Mouse (Mus musculus) embryonic facial prominence, embryonic 15.5 days (tissue): Measurements from ENCODE around the gene Snw1. TPM values are rescaled to one million over a fixed set of nuclear protein-coding genes. Genes with fewer than 3 reads are reported as not detected.
A peak's percentile ranks its signal among the peaks of the same experiment; 100 is the strongest.
"Not testable (repeated sequence)": the region's sequence is repeated elsewhere in the genome, so short reads cannot be mapped to it uniquely, and the experiment has no call there.

Experiments
- ATAC-seq: fragments of 200-750 bp; cut with Nextera tagmentation; 2 replicates; pipeline ENCODE4 v1.8.0; 2017; ENCODE audit warnings: low read depth, moderate TSS enrichment; ENCODE audit not compliant: insufficient number of reproducible peaks, low FRiP score, low TSS enrichment
- H3K27ac ChIP-seq: fragments of 300-500 bp; sonication (generic); replicated peaks from 2 replicates; pipeline ENCODE4 v1.5.1; 2015; ENCODE audit warnings: mild to moderate bottlenecking, inconsistent platforms
- H3K27me3 ChIP-seq: fragments of 300-500 bp; sonication (generic); 2 replicates; pipeline ENCODE4 v1.6.1; 2015; ENCODE audit warnings: inconsistent platforms
- H3K36me3 ChIP-seq: fragments of 300-500 bp; sonication (generic); 2 replicates; pipeline ENCODE4 v1.6.1; 2015; ENCODE audit warnings: mild to moderate bottlenecking, inconsistent platforms
- H3K4me1 ChIP-seq: fragments of 300-500 bp; sonication (generic); 2 replicates; pipeline ENCODE4 v1.6.1; 2015; ENCODE audit warnings: inconsistent platforms
- H3K4me2 ChIP-seq: fragments of 300-500 bp; sonication (generic); replicated peaks from 2 replicates; pipeline ENCODE4 v1.6.1; 2015; ENCODE audit warnings: mild to moderate bottlenecking, inconsistent platforms
- H3K4me3 ChIP-seq: fragments of 300-500 bp; sonication (generic); replicated peaks from 2 replicates; pipeline ENCODE4 v1.5.1; 2015; ENCODE audit warnings: mild to moderate bottlenecking, inconsistent platforms
- H3K9ac ChIP-seq: fragments of 300-500 bp; sonication (generic); 2 replicates; pipeline ENCODE4 v1.6.1; 2015; ENCODE audit warnings: inconsistent platforms
- H3K9me3 ChIP-seq: fragments of 300-500 bp; sonication (generic); replicated peaks from 2 replicates; pipeline ENCODE4 v1.6.1; 2016; ENCODE audit warnings: inconsistent platforms
- WGBS: fragments of 180-500 bp; shearing (Covaris S2); methylation state at CpG from one replicate; pipeline ENCODE4 v1.1.7; 2015; 5-methylcytosine and 5-hydroxymethylcytosine counted together
- polyA plus RNA-seq: library from polyadenylated mRNA; unstranded; fragments of >200 nt; fragmentation: Nextera tagmentation; extraction: Ambion mirVana; gene quantifications from 2 replicates; pipeline ENCODE4 v1.2.1, GENCODE M21; 2015

The Snw1 gene
- polyA plus RNA-seq: 113 and 121 TPM in 2 replicates

DNA sequence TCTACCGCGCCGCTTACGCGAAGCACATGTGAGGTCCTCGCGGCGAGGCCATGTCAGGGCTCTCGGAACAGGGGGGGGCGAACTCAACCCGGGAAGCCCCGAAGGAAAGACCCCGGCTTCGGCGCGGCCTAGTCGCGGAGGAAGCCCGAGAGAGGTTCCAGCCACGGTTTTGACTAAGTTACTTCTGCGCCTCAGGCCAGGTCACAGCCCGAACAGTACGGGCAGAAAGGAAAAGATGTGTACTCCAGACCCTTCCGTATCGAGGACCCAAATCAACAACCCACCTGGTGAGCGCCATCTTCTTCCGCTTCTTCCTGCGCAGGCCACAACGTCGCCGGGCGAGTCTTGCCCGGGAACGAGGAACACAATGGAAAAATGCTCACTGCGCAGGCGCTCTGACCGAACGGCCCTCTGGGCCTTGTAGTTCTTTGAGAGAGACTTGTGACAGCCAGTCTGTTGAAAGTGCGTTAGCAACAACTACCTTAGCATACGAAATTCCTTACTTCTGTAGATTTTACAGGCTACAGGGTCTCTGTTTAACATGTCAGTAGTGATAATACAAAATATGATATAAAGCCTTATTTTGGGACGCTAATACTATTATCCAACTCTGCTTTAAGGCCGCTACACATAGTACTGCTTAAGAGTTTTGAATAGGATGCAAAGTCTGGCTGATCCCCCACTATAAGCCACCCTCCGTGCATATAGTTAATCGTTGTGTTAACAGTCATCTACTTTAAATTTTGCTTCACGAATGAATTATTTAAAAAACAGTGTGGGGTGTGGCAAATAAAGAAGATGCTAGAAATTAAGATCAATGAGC lies at the start of gene Snw1:
TSS of gene Snw1 (minus strand) at position 311 of the 823 bp plus-strand sequence.
- Histone ChIP-seq H3K9me3 (no peaks in the 10 kb centered on the region), H3K27me3 (no peaks in the 10 kb centered on the region), H3K4me2 (peak within 1 kb of the TSS; percentile 56), H3K4me3 (peak within 1 kb of the TSS; percentile 84), H3K9ac (peak within 1 kb of the TSS; percentile 79), H3K27ac (peak within 1 kb of the TSS; percentile 89), H3K36me3 (peaks cover 13% of the 10 kb centered on the region; the same call in 1 of the 2 replicates), H3K4me1 (peaks cover 12% of the 10 kb centered on the region)
- WGBS: 3% methylated on average over 45 of the region's 45 CpGs
- ATAC-seq: peak; percentile 94

DNA sequence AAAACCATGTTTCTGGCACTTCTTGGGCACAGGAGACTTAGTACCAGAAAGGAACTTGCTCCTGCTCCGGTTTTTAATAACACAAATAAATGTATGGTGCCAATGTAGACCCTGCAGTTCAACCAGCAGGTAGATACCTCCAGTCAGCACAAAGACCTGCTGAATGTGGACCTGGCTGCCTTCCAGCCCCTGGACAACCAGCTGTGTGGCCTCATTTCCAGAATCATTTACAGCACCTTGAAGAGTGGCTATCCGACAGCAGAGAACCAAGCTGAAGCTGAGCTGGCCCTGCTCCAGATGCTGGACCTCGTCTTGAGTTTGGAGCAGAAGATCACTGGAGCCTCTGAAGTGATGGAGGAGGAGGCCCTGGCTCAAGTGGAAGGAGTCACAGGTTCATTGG lies 47.5 kb upstream of the Snw1 start:
- not testable (repeated sequence) for H3K27me3 ChIP-seq, H3K9me3 ChIP-seq, H3K27ac ChIP-seq, H3K9ac ChIP-seq, H3K4me3 ChIP-seq, H3K4me1 ChIP-seq, ATAC-seq, H3K36me3 ChIP-seq, H3K4me2 ChIP-seq
- WGBS: 71% methylated on average over 3 of the region's 3 CpGs

DNA sequence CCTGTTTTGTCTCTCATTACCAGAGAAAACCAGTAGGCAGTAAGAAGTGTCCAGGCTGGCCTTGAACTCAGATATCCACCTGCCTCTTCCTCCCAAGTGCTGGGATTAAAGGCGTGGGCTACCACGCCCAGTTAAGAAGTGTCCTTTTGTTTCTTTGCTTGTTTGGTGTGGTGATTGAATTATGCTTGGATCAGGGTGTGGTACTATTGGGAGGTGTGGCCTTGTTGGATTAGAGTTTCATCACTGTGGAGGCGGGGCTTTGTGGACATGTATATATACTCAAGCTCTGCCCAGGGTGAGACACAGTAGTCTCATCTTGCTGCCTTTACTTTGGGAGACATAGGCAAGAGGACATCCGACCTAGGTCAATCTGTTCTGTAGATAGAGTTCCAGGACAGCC lies 41.9 kb upstream of the Snw1 start, which contains the start of gene Gm8300:
TSS of gene Gm8300 (plus strand) at position 301 of the 400 bp plus-strand sequence.
- H3K27me3 ChIP-seq, H3K4me1 ChIP-seq, H3K9ac ChIP-seq, H3K27ac ChIP-seq, H3K4me2 ChIP-seq, ATAC-seq, H3K9me3 ChIP-seq, H3K4me3 ChIP-seq, H3K36me3 ChIP-seq: not testable (repeated sequence)
- 85% methylated on average over 4 of the region's 4 CpGs for WGBS

DNA sequence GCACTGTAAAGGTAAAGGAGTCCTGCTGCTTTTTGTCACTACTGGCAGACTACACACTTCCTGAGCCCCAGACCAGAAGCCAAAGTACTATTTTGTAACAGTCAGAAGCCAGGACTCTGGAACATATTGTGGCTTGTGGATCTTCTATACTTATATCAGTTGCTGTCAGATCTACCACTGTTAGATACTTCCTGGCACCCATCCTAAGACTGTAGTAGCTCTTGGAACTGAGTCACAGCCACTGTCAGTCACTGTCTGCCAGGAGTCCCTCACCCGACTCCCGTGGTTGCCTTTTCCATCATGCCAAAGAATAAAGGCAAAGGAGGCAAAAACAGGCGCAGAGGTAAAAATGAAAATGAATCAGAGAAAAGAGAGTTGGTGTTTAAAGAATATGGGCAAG lies 22.3 kb upstream of the Snw1 start, which contains the start of gene Gm5788:
TSS of gene Gm5788 (plus strand) at position 301 of the 400 bp plus-strand sequence.
- H3K27ac ChIP-seq, H3K9me3 ChIP-seq, H3K4me1 ChIP-seq, H3K4me3 ChIP-seq, H3K27me3 ChIP-seq, H3K4me2 ChIP-seq, H3K9ac ChIP-seq, H3K36me3 ChIP-seq, ATAC-seq: not testable (repeated sequence)
- WGBS: 84% methylated on average over 3 of the region's 3 CpGs

DNA sequence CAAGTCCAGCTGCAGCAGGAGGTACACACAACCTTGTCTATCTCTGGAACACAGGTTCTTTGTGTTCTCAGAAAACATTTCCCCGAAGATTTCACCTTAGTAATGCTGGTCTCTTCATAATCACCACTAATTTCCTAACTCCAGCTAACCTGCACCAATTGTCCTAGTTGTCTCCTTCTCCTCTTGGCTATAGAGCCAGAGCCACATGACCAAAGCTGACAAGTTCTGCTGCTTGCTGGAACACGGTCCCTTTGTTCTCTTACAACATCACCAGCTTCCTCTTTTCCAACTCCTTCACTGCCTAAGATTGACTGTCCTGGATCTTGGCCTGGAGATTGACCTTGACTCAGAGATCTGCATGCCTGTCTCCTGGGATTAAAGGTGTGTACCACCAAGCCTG lies 16.6 kb upstream of the Snw1 start:
- WGBS: 51% methylated on average over 2 of the region's 2 CpGs
- not testable (repeated sequence) for H3K9me3 ChIP-seq, H3K9ac ChIP-seq, H3K4me2 ChIP-seq, H3K27me3 ChIP-seq, ATAC-seq, H3K27ac ChIP-seq, H3K4me3 ChIP-seq, H3K4me1 ChIP-seq, H3K36me3 ChIP-seq

- not testable (repeated sequence) for H3K9ac ChIP-seq, H3K9me3 ChIP-seq, H3K36me3 ChIP-seq, H3K27ac ChIP-seq, H3K27me3 ChIP-seq, H3K4me1 ChIP-seq, H3K4me2 ChIP-seq, ATAC-seq, H3K4me3 ChIP-seq
- 83% methylated on average over 5 of the region's 5 CpGs for WGBS
Observed at GRCm38 (mm10) chr12:87482482-87482881, 10.4 kb upstream of the Snw1 start.

GRCm38 (mm10) chr12:87474756-87475155 lies 2.7 kb upstream of the Snw1 start:
- Histone ChIP-seq H3K36me3 (no peaks in the 10 kb centered on the region), H3K9me3 (no peaks in the 10 kb centered on the region), H3K4me1 (peaks cover 12% of the 10 kb centered on the region), H3K9ac (no peak overlapping the region), H3K4me3 (no peak overlapping the region), H3K27ac (no peak overlapping the region), H3K27me3 (no peaks in the 10 kb centered on the region), H3K4me2 (no peak overlapping the region)
- ATAC-seq: no peak
- 69% methylated on average over 3 of the region's 3 CpGs for WGBS

DNA sequence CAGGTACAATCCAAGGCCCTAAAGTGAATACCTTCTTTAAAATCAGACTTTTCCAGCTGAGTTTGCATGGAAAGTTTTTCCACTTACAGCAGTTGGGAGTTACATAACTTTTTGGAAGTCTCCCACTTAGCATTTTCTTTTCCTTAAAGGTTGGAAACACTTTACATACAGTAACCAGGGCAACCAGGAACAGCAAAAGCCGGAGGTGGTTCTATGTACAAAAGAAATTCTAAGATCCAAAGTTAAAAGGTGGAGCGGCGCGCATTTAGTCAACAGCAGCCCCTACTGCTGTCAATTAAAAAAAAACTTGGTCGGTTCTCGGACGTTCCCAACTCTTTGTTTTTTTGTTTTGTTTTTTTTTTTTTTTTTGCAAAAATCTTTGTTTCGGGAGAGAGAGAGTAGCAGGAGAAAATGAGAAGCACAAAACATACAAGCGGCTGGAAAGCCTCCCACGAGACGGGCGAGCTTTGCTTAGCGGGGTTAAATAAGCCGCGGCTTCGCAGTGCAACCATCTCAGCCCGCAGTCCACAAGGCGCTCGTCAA lies 582 bp downstream of the Snw1 start:
- Histone ChIP-seq H3K4me3 (peak overlapping the region; percentile 84), H3K4me2 (peak overlapping the region; percentile 56), H3K27ac (peak overlapping the region; percentile 89), H3K9me3 (no peaks in the 10 kb centered on the region), H3K27me3 (no peaks in the 10 kb centered on the region), H3K36me3 (peaks cover 20% of the 10 kb centered on the region; the same call in 1 of the 2 replicates), H3K9ac (peak overlapping the region; percentile 79), H3K4me1 (peaks cover 12% of the 10 kb centered on the region)
- WGBS: under 1% methylated on average over 19 of the region's 19 CpGs
- ATAC-seq: no peak

DNA sequence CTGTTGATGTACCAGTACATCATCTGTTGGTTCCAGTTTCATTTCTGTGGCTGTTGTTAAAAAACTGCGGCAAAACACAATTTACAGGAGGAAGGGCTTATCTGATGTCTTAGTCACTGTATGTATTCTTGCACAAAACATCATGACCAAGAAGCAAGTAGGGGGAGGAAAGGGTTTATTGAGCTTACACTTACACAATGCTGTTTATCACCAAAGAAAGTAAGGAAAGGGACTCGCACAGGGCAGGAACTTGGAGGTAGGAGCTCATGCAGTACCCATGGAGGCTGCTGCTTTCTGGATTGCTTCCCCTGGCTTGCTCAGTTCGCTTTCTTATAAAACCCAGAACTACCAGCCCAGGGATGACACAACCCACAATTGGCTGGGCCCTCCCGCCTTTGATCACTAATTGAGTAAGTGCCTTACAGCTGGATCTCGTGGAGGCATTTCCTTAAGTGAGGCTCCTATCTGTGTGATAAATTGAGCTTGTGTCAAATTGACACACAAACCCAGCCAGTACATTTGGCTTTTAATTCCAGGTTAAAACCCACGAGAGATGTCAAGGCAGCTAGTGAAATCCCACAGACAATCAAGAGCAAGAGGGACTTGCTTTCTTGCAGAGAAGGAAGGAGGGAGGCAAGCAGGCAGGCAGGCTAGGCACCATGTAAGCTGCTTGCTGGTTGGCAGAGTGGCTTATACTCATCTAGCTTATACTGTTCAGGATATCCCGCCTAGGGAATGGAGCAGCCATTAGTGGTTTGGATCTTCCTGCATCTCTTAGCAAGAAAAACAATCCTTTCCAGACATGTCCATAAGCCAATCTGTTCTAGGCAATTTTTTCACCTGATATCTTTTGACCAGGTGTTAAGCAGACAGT lies 1.6 kb downstream of the Snw1 start:
- no peaks in the 10 kb centered on the region for H3K27me3 ChIP-seq
- H3K4me2 ChIP-seq: peak overlapping the region; percentile 56
- peaks cover 20% of the 10 kb centered on the region; the same call in 1 of the 2 replicates for H3K36me3 ChIP-seq
- no peak overlapping the region for H3K9ac ChIP-seq
- no peak overlapping the region; the same call in 1 of the 2 replicates for H3K27ac ChIP-seq
- peak overlapping the region; percentile 84 for H3K4me3 ChIP-seq
- H3K4me1 ChIP-seq: peaks cover 12% of the 10 kb centered on the region
- 43% methylated on average over 7 of the region's 7 CpGs for WGBS
- ATAC-seq: no peak
- H3K9me3 ChIP-seq: no peaks in the 10 kb centered on the region

- H3K4me1 ChIP-seq: no peaks in the 10 kb centered on the region
- WGBS: 85% methylated on average over 6 of the region's 6 CpGs
- peaks cover 70% of the 10 kb centered on the region for H3K36me3 ChIP-seq
- H3K27me3 ChIP-seq: no peaks in the 10 kb centered on the region
- H3K9me3 ChIP-seq: no peaks in the 10 kb centered on the region
- no peak overlapping the region for H3K4me2 ChIP-seq
- no peak overlapping the region for H3K27ac ChIP-seq
- H3K4me3 ChIP-seq: no peak overlapping the region
- ATAC-seq: no peak
- H3K9ac ChIP-seq: no peak overlapping the region
Observed at GRCm38 (mm10) chr12:87464678-87465297, 7.3 kb downstream of the Snw1 start.

DNA sequence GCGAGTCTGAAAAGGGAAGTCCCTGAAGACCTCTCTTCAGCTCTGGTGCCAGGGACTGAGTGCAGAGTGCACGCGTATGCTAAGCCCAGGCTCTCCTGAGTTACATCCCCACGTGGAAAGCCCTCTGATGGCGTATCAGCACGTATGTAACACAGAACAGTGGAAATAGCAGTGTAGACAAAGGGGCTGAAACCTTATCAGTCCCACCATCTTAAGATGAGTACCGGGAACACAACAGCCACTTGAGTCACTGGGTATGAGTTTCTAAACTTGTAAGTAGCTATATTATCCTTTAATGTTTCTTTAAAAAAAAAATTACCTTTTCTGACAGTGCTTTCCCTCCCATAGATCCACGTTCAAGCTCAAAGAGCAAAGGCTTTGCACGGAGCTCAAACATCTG lies 22.6 kb downstream of the Snw1 start:
- Histone ChIP-seq H3K4me1 (peaks cover 8% of the 10 kb centered on the region), H3K9ac (no peak overlapping the region), H3K4me3 (no peak overlapping the region), H3K27me3 (no peaks in the 10 kb centered on the region), H3K27ac (no peak overlapping the region), H3K9me3 (no peaks in the 10 kb centered on the region), H3K36me3 (peaks cover 67% of the 10 kb centered on the region), H3K4me2 (no peak overlapping the region)
- 87% methylated on average over 9 of the region's 9 CpGs for WGBS
- ATAC-seq: no peak
